Mouse (Mus musculus) splenic B cell, adult 2 months (primary cell): ENCODE measurements around the gene Rap1gap.
A peak's percentile ranks its signal among the peaks of the same experiment; 100 is the strongest.

Experiments
- DNase-seq: peaks from one replicate; pipeline ENCODE4 v3.0.0-alpha.2; 2011; ENCODE audit warnings: low read depth, low spot score
- H3K27me3 ChIP-seq: 2 replicates; pipeline ENCODE4 v1.6.1; 2012; ENCODE audit warnings: mild to moderate bottlenecking, low read length, moderate library complexity, mixed read lengths; ENCODE audit not compliant: control insufficient read depth, poor library complexity, insufficient read depth, severe bottlenecking
- H3K36me3 ChIP-seq: 2 replicates; pipeline ENCODE4 v1.6.1; 2012; ENCODE audit warnings: mild to moderate bottlenecking, low read length, moderate library complexity, mixed read lengths; ENCODE audit not compliant: control insufficient read depth, poor library complexity, insufficient read depth, severe bottlenecking

The Rap1gap gene

GRCm38 (mm10) chr4:137769635-137770034 is 105.1 kb downstream of the Rap1gap start:
- Histone ChIP-seq H3K27me3 (no peaks in the 10 kb centered on the region), H3K36me3 (no peaks in the 10 kb centered on the region)
- DNase-seq = no peak

- Histone ChIP-seq H3K36me3 (no peaks in the 10 kb centered on the region), H3K27me3 (no peaks in the 10 kb centered on the region)
- no peak for DNase-seq
These were observed 106.5 kb downstream of the Rap1gap start for GRCm38 (mm10) chr4:137770901-137771612.

DNA sequence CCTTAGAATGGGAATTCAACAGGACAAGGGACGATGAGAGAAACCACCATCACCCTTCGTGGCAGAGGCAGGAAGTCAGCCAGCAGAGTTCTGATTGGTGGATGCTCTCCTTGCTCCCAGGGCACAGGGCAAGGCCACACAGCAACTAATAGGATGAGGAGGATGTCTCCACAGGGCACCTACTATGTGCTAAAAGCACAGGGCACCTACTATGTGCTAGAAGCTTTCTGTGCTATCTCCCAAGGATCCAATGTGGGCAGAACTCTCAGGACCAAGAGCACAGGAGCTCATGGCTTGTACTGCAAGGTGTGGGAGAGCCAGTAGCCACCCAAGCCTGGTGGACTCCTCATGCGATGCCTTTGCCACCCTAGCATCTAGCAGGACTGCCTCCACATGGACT is 107.2 kb downstream of the Rap1gap start:
- H3K27me3 ChIP-seq = no peaks in the 10 kb centered on the region
- DNase-seq = no peak
- no peaks in the 10 kb centered on the region for H3K36me3 ChIP-seq

DNA sequence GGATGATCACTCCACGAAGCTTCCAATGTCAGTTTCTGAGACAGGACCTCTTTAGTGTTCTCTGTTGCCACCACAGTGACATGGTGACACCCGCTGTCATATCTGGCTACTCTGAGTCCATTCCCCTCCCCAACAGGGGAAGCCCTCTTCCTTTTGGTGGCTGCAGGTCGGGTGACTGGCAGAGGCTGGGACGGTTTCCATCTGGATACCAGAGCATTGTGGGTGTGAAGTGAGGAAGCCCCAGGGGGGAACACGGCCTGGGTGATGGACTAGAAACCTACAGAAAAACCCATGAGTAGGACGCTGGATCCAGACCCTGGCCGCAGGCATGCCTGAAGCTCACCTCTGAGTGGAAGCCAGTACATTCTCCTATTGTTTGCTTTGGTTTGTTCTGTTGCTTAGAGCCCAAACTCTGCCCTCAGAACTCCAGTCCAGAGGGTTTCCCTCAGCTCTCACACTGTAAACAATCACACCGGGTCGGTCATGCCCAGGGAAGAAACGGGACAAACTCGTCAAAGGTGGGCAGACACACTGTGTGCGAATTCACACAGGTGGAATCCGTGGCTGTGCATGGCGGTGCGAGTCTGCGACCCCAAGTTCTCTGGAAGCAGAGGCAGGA is 108.0 kb downstream of the Rap1gap start:
- Histone ChIP-seq H3K36me3 (no peaks in the 10 kb centered on the region), H3K27me3 (no peaks in the 10 kb centered on the region)
- no peak for DNase-seq

DNA sequence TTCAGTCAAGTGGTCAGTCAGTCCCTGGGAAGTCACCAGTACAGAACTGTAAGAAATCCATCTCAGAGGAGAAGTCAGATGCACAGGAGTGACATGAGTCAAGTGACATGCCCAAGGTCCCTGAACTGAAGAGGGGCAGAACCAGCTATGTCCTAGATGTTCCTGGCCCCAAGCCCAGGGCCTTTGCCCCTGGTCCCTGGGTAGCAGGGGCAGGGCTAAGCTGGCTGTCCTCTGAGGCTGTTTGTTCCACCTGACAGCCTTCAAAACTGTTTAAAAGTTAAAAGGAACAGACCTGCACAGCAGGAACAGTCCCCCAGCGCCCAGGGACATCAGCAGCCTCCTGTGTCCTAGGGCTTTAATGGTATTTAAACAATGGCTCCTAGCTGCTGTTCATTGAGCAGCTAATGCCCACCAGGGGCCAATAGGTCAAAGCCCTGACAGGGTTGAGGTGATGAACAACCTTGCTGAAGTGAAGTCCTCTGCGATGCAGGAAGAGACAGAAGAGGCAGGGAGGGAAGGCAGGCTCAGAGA is 108.9 kb downstream of the Rap1gap start:
- no peak for DNase-seq
- H3K27me3 ChIP-seq = no peaks in the 10 kb centered on the region
- H3K36me3 ChIP-seq = no peaks in the 10 kb centered on the region

- no peaks in the 10 kb centered on the region for H3K36me3 ChIP-seq
- H3K27me3 ChIP-seq = no peaks in the 10 kb centered on the region
- peak; percentile 46 for DNase-seq
These were observed 109.5 kb downstream of the Rap1gap start for GRCm38 (mm10) chr4:137774013-137774412.

DNA sequence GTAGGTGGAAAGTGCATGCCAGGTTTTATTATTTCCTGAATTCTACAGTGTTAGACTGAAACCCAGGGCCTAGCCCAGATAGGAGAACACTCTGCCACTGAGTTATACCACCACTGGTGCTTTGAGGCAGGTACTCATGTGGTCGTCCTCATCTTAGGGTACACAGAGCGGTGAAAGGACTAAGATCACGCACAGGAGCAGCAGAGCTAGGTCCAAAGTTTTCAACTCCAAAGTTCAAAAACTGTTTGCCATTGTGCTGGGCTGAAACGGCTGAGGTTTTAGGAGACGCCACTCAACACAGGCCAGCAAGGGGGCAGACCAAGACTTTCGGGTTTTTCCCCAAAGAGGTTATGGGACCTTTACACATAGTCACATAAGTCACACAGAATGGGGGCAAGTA is 110.0 kb downstream of the Rap1gap start:
- no peak for DNase-seq
- H3K36me3 ChIP-seq = no peaks in the 10 kb centered on the region
- no peaks in the 10 kb centered on the region for H3K27me3 ChIP-seq

DNA sequence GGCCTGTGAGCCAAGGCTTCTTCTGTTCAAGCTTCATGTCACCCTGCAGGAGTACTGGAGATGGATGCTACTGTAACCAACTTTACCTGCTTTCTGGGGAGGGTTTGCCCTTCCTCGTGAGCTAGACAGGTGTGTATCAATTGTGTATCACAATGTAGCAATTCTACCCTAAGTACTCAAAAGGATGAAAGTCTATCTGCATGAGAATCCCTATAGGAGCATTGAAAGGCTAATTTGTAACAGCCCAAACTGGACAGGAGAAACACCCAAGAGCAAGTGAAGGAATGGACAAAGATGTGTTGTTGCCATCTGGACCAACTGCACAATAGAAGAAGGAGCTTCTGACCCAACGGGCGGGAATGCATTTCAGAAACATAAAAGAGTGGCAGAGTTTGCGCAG is 113.3 kb downstream of the Rap1gap start:
- DNase-seq = no peak
- no peaks in the 10 kb centered on the region for H3K27me3 ChIP-seq
- H3K36me3 ChIP-seq = no peaks in the 10 kb centered on the region

DNA sequence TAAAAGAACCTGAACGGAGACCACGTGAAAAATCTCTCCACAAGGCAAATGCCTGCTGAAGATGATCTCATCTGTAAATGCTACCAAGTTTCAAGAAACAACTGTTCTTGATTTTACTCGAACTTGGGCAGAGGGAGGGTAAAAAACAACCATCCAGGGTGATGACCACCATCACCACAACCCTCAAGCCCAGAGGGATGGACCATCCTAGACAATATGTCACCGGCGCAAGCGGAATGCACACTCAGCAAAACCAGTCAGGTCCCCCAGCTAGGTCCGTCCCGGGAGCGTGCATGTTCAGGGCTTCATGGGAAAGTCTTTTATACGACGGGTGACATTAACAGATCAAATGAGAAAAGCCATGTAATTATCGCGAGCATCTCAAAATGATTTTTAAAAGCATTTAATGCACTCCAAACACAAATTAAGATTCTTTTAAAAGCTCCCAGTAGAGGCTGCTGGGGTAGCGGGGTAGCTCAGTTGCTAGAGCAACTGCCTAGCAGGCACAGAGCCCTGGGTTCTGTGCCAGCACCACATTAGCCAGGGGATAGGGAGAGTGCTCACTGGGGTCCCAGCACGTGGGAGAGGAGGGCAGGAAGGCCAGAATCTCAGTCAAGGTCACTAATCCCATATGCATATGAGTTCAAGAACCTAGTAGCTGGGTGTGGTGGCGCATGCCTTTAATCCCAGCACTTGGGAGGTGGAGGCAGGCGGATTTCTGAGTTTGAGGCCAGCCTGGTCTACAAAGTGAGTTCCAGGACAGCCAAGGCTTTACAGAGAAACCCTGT is 114.1 kb downstream of the Rap1gap start:
- Histone ChIP-seq H3K27me3 (no peaks in the 10 kb centered on the region), H3K36me3 (no peaks in the 10 kb centered on the region)
- DNase-seq = no peak
